Mouse (Mus musculus): ENCODE data around the gene 1700025B11Rik.

GRCm38 (mm10) chr15:77563219-77563618 is 1.5 kb upstream of the 1700025B11Rik start:
- TF ChIP-seq POLR2A (IDR thresholded peaks at IDR 0.05; ENCODE audit: low read depth, low read length) (no peak), CTCF (IDR thresholded peaks at IDR 0.05; ENCODE audit: borderline replicate concordance, insufficient read depth, low read length) (no peak)

Measured in embryonic fibroblast, embryonic 13.5 days (primary cell).